22 mouse cellular contexts compared by ENCODE assay signal in genomic region chr7:87834669-87835068, GRCm38 (mm10).
"Had no signal": no experiment of that assay in that cellular context is flagged by ENCODE, and none has a peak within 500 bp of the region (broad histone marks: within the 10 kb centered on the region; RNA-seq: fewer than 3 reads in every experiment).

No protein-coding gene starts in this region.

- H3K4me2 ChIP-seq: kidney, embryonic 15.5 days; limb, embryonic 13.5 days; liver, embryonic 12.5 days; liver, embryonic 15.5 days; lung, embryonic 15.5 days; stomach, embryonic 15.5 days had no signal

- H3K4me1 ChIP-seq: kidney, embryonic 15.5 days; limb, embryonic 10.5 days; limb, embryonic 13.5 days; liver, embryonic 12.5 days; liver, embryonic 15.5 days; lung, embryonic 15.5 days; megakaryocyte, embryonic 14.5 days; midbrain, embryonic 10.5 days; stomach, embryonic 15.5 days had no signal

- H3K4me3 ChIP-seq: kidney, embryonic 15.5 days; limb, embryonic 10.5 days; limb, embryonic 13.5 days; liver, embryonic 12.5 days; liver, embryonic 15.5 days; lung, embryonic 15.5 days; megakaryocyte, embryonic 14.5 days; midbrain, embryonic 10.5 days; stomach, embryonic 15.5 days had no signal

- DNase-seq: kidney, adult 2 months; kidney, postnatal 10 days; kidney, postnatal 36 days; layer of hippocampus, adult 9-11 months; liver; lung, adult 18-20 months; lung, postnatal 10 days; lung, postnatal 36 days; midbrain, embryonic 14.5 days; retina, postnatal 1 day; right cerebral cortex, postnatal 25 days; spleen, adult 18-20 months; thymus, postnatal 25 days had no signal

- H3K9me3 ChIP-seq: kidney, embryonic 15.5 days; limb, embryonic 10.5 days; limb, embryonic 13.5 days; liver, embryonic 12.5 days; liver, embryonic 15.5 days; lung, embryonic 15.5 days; megakaryocyte, embryonic 14.5 days; midbrain, embryonic 10.5 days; stomach, embryonic 15.5 days had no signal

- H3K27ac ChIP-seq: kidney, embryonic 15.5 days; limb, embryonic 10.5 days; limb, embryonic 13.5 days; liver, embryonic 12.5 days; liver, embryonic 15.5 days; lung, embryonic 15.5 days; midbrain, embryonic 10.5 days; stomach, embryonic 15.5 days had no signal

- H3K27me3 ChIP-seq: kidney, embryonic 15.5 days; limb, embryonic 13.5 days; liver, embryonic 12.5 days; liver, embryonic 15.5 days; lung, embryonic 15.5 days; megakaryocyte, embryonic 14.5 days; stomach, embryonic 15.5 days had no signal

- H3K9ac ChIP-seq: kidney, embryonic 15.5 days; limb, embryonic 13.5 days; liver, embryonic 12.5 days; liver, embryonic 15.5 days; lung, embryonic 15.5 days; stomach, embryonic 15.5 days had no signal

- ATAC-seq: liver, embryonic 12.5 days had no signal

- H3K36me3 ChIP-seq: kidney, embryonic 15.5 days; limb, embryonic 10.5 days; limb, embryonic 13.5 days; liver, embryonic 12.5 days; liver, embryonic 15.5 days; lung, embryonic 15.5 days; midbrain, embryonic 10.5 days; stomach, embryonic 15.5 days had no signal
